In genomic region chr3:129213633-129214145, GRCm38 (mm10) we compare ENCODE assay signal across 7 mouse cellular contexts. TPM values are rescaled to one million over a fixed set of nuclear protein-coding genes. Genes with fewer than 3 reads are reported as not detected.
DNase-seq lines count a peak whose midpoint lies in the region; ATAC-seq and TF ChIP-seq lines count a peak whose summit lies in the region.

No protein-coding gene starts in this region.

- H3K9ac ChIP-seq in hindbrain, embryonic 12.5 days = peak overlapping the region; percentile 39; the same call in 1 of the 2 replicates
- H3K9ac ChIP-seq in midbrain, embryonic 16.5 days (ENCODE audit: low read depth, low read length) = 0 out of 2 replicates have a peak overlapping the region, but pooled peaks have one; percentile 20

- WGBS in hindbrain, embryonic 12.5 days = under 1% methylated on average over 38 of the region's 39 CpGs
- under 1% methylated on average over 39 of the region's 39 CpGs for WGBS in midbrain, embryonic 16.5 days

- peak; percentile 96 for ATAC-seq in hindbrain, embryonic 12.5 days (ENCODE audit: low FRiP score)
- peak; percentile 91 for ATAC-seq in midbrain, embryonic 16.5 days

- no peaks in the 10 kb centered on the region for H3K36me3 ChIP-seq in hindbrain, embryonic 12.5 days
- H3K36me3 ChIP-seq in midbrain, embryonic 16.5 days (ENCODE audit: control insufficient read depth, insufficient read depth, low read length) = no peaks in the 10 kb centered on the region

- peak; percentile 69 for DNase-seq in NIH3T3 (ENCODE audit: low read depth)
- peak; percentile 92 for DNase-seq in forelimb bud, embryonic 11.5 days (ENCODE audit: low read depth, low spot score)
- peak; percentile 82 for DNase-seq in liver
- DNase-seq in thymus, postnatal 10 days (ENCODE audit: low spot score in 2 of 2) = peak; percentile 67 to 68

- TF ChIP-seq POLR2A in bone marrow macrophage, adult 2 months (IDR thresholded peaks at IDR 0.05; ENCODE audit: borderline replicate concordance, low read depth, low read length) = no peak

- H3K4me1 ChIP-seq in bone marrow macrophage, adult 2 months (ENCODE audit: control insufficient read depth, insufficient read depth, low read length) = peaks cover 2% of the 10 kb centered on the region; the same call in 1 of the 2 replicates
- H3K4me1 ChIP-seq in hindbrain, embryonic 12.5 days = peaks cover 21% of the 10 kb centered on the region
- H3K4me1 ChIP-seq in midbrain, embryonic 16.5 days (ENCODE audit: control insufficient read depth, insufficient read depth, low read length) = peaks cover 4% of the 10 kb centered on the region; the same call in 1 of the 2 replicates

- H3K27me3 ChIP-seq in hindbrain, embryonic 12.5 days = peaks cover 93% of the 10 kb centered on the region
- H3K27me3 ChIP-seq in midbrain, embryonic 16.5 days (ENCODE audit: control insufficient read depth, insufficient read depth, low read depth, low read length) = peaks cover 47% of the 10 kb centered on the region

- H3K4me3 ChIP-seq in bone marrow macrophage, adult 2 months (ENCODE audit: insufficient read depth, low read length) = peak overlapping the region; percentile 59
- peak overlapping the region; percentile 44 for H3K4me3 ChIP-seq in hindbrain, embryonic 12.5 days
- H3K4me3 ChIP-seq in midbrain, embryonic 16.5 days (ENCODE audit: low read depth, low read length) = peak overlapping the region; percentile 37

- no peaks in the 10 kb centered on the region for H3K9me3 ChIP-seq in hindbrain, embryonic 12.5 days (replicated peaks)
- H3K9me3 ChIP-seq in midbrain, embryonic 16.5 days (replicated peaks; ENCODE audit: control insufficient read depth, low read length, poor library complexity, severe bottlenecking) = no peaks in the 10 kb centered on the region

- H3K27ac ChIP-seq in bone marrow macrophage, adult 2 months (ENCODE audit: insufficient read depth, low read depth, low read length) = no peak overlapping the region
- H3K27ac ChIP-seq in hindbrain, embryonic 12.5 days = no peak overlapping the region
- 0 out of 2 replicates have a peak overlapping the region, but pooled peaks have one; percentile 33 for H3K27ac ChIP-seq in midbrain, embryonic 16.5 days (ENCODE audit: low read length)

- H3K4me2 ChIP-seq in hindbrain, embryonic 12.5 days (replicated peaks) = peak overlapping the region; percentile 80
- peak overlapping the region; percentile 57 for H3K4me2 ChIP-seq in midbrain, embryonic 16.5 days (ENCODE audit: low read length)

- TF ChIP-seq CTCF in bone marrow macrophage, adult 2 months (IDR thresholded peaks at IDR 0.05; ENCODE audit: low read depth, low read length) = no peak

RNA-seq across cellular contexts. Expression of gene Pitx2, which starts 14.0 kb away (rescaled TPM):
- not detected in 2 replicates for polyA plus RNA-seq in bone marrow macrophage, adult 2 months (2012; ENCODE audit: insufficient read depth, insufficient read length, missing spikeins)
- polyA plus RNA-seq in hindbrain, embryonic 12.5 days (2016; fragmentation: Nextera tagmentation; extraction: Ambion mirVana) = 6.5 and 8.3 TPM in 2 replicates
- 29.0 and 37.9 TPM in 2 replicates for polyA plus RNA-seq in midbrain, embryonic 16.5 days (2015; fragmentation: Nextera tagmentation; extraction: Ambion mirVana)
